Mouse (Mus musculus): ENCODE measurements around the gene AI661453. TPM values are rescaled to one million over a fixed set of nuclear protein-coding genes. Genes with fewer than 3 reads are reported as not detected.
"Not testable (repeated sequence)": the region's sequence is repeated elsewhere in the genome, so short reads cannot be mapped to it uniquely, and the experiment has no call there.

AI661453 gene
- total RNA-seq, 1 experiment, result 2.2 TPM

- Histone ChIP-seq H3K4me1 (ENCODE audit: control insufficient read depth in 2 of 2, insufficient read depth in 2 of 2, low read length in 2 of 2, poor library complexity in 1 of 2) (peaks cover 0 to 5% of the 10 kb centered on the region in 2 experiments; a peak in 2 of 4 replicates), H3K36me3 (ENCODE audit: control insufficient read depth, insufficient read depth, low read length, poor library complexity, severe bottlenecking) (no peaks in the 10 kb centered on the region), H3K9ac (ENCODE audit: insufficient read depth, low read depth, low read length, poor library complexity, severe bottlenecking) (no peak overlapping the region), H3K4me3 (ENCODE audit: insufficient read depth in 1 of 2, low read depth in 1 of 2, low read length in 2 of 2, poor library complexity in 1 of 2, severe bottlenecking in 1 of 2) (no peak overlapping the region), H3K27ac (ENCODE audit: insufficient read depth, low read depth, low read length, poor library complexity, severe bottlenecking) (no peak overlapping the region), H3K9me3 (ENCODE audit: control insufficient read depth, insufficient read depth, low read depth, low read length) (no peaks in the 10 kb centered on the region)
- in situ Hi-C loops (cut with MboI; ENCODE audit: low sequenced_read_pairs in 2 of 2, unreplicated experiment in 2 of 2), result no loop called here
- no peak for DNase-seq (ENCODE audit: low read depth, low spot score)
- TF ChIP-seq ZNF384 (IDR thresholded peaks at IDR 0.05; ENCODE audit: low read depth, low read length), result no peak
- TF ChIP-seq HCFC1 (IDR thresholded peaks at IDR 0.05; ENCODE audit: borderline replicate concordance, insufficient read depth, low read length), result no peak
- TF ChIP-seq CHD2 (IDR thresholded peaks at IDR 0.05; ENCODE audit: low read depth, low read length), result no peak
- TF ChIP-seq MAFK (IDR thresholded peaks at IDR 0.05; ENCODE audit: insufficient read depth, low read depth, low read length), result no peak
- no peak for TF ChIP-seq ZC3H11A (IDR thresholded peaks at IDR 0.05; ENCODE audit: borderline replicate concordance, low read depth, low read length)
Observed at GRCm38 (mm10) chr17:47420195-47420594, 16.2 kb upstream of the AI661453 start.

- no peaks in the 10 kb centered on the region for H3K9me3 ChIP-seq (ENCODE audit: control insufficient read depth, insufficient read depth, low read depth, low read length)
- peaks cover 0 to 5% of the 10 kb centered on the region in 2 experiments; a peak in 2 of 4 replicates for H3K4me1 ChIP-seq (ENCODE audit: control insufficient read depth in 2 of 2, insufficient read depth in 2 of 2, low read length in 2 of 2, poor library complexity in 1 of 2)
- H3K4me3 ChIP-seq (ENCODE audit: insufficient read depth in 1 of 2, low read depth in 1 of 2, low read length in 2 of 2, poor library complexity in 1 of 2, severe bottlenecking in 1 of 2), result no peak overlapping the region
- no peak for DNase-seq (ENCODE audit: low read depth, low spot score)
- H3K27ac ChIP-seq (ENCODE audit: insufficient read depth, low read depth, low read length, poor library complexity, severe bottlenecking), result no peak overlapping the region
- no peak overlapping the region for H3K9ac ChIP-seq (ENCODE audit: insufficient read depth, low read depth, low read length, poor library complexity, severe bottlenecking)
- H3K36me3 ChIP-seq (ENCODE audit: control insufficient read depth, insufficient read depth, low read length, poor library complexity, severe bottlenecking), result no peaks in the 10 kb centered on the region
- in situ Hi-C loops (cut with MboI; ENCODE audit: low sequenced_read_pairs in 2 of 2, unreplicated experiment in 2 of 2), result no loop called here
- TF ChIP-seq HCFC1 (IDR thresholded peaks at IDR 0.05; ENCODE audit: borderline replicate concordance, insufficient read depth, low read length), result no peak
- TF ChIP-seq MAFK (IDR thresholded peaks at IDR 0.05; ENCODE audit: insufficient read depth, low read depth, low read length), result no peak
- TF ChIP-seq ZC3H11A (IDR thresholded peaks at IDR 0.05; ENCODE audit: borderline replicate concordance, low read depth, low read length), result no peak
Observed at GRCm38 (mm10) chr17:47421566-47421965, 14.8 kb upstream of the AI661453 start.

GRCm38 (mm10) chr17:47422616-47423015 lies 13.8 kb upstream of the AI661453 start:
- DNase-seq (ENCODE audit: low read depth, low spot score); in situ Hi-C loops (cut with MboI; ENCODE audit: low sequenced_read_pairs in 2 of 2, unreplicated experiment in 2 of 2); H3K4me3 ChIP-seq (ENCODE audit: insufficient read depth in 1 of 2, low read depth in 1 of 2, low read length in 2 of 2, poor library complexity in 1 of 2, severe bottlenecking in 1 of 2); H3K4me1 ChIP-seq (ENCODE audit: control insufficient read depth in 2 of 2, insufficient read depth in 2 of 2, low read length in 2 of 2, poor library complexity in 1 of 2); H3K9me3 ChIP-seq (ENCODE audit: control insufficient read depth, insufficient read depth, low read depth, low read length); H3K36me3 ChIP-seq (ENCODE audit: control insufficient read depth, insufficient read depth, low read length, poor library complexity, severe bottlenecking); H3K9ac ChIP-seq (ENCODE audit: insufficient read depth, low read depth, low read length, poor library complexity, severe bottlenecking); H3K27ac ChIP-seq (ENCODE audit: insufficient read depth, low read depth, low read length, poor library complexity, severe bottlenecking): not testable (repeated sequence)
- TF ChIP-seq CHD2 (IDR thresholded peaks at IDR 0.05; ENCODE audit: low read depth, low read length), result 0 out of 2 replicates have a peak, but pooled peaks have one; percentile 28

- in situ Hi-C loops (cut with MboI; ENCODE audit: low sequenced_read_pairs in 2 of 2, unreplicated experiment in 2 of 2), result no loop called here
- Histone ChIP-seq H3K9ac (ENCODE audit: insufficient read depth, low read depth, low read length, poor library complexity, severe bottlenecking) (no peak overlapping the region), H3K27ac (ENCODE audit: insufficient read depth, low read depth, low read length, poor library complexity, severe bottlenecking) (no peak overlapping the region), H3K36me3 (ENCODE audit: control insufficient read depth, insufficient read depth, low read length, poor library complexity, severe bottlenecking) (no peaks in the 10 kb centered on the region), H3K4me1 (ENCODE audit: control insufficient read depth in 2 of 2, insufficient read depth in 2 of 2, low read length in 2 of 2, poor library complexity in 1 of 2) (peaks cover 0 to 7% of the 10 kb centered on the region in 2 experiments; a peak in 2 of 4 replicates), H3K9me3 (ENCODE audit: control insufficient read depth, insufficient read depth, low read depth, low read length) (no peaks in the 10 kb centered on the region), H3K4me3 (ENCODE audit: insufficient read depth in 1 of 2, low read depth in 1 of 2, low read length in 2 of 2, poor library complexity in 1 of 2, severe bottlenecking in 1 of 2) (no peak overlapping the region)
- DNase-seq (ENCODE audit: low read depth, low spot score), result no peak
- TF ChIP-seq HCFC1 (IDR thresholded peaks at IDR 0.05; ENCODE audit: borderline replicate concordance, insufficient read depth, low read length) (no peak), CHD2 (IDR thresholded peaks at IDR 0.05; ENCODE audit: low read depth, low read length) (no peak), MAFK (IDR thresholded peaks at IDR 0.05; ENCODE audit: insufficient read depth, low read depth, low read length) (no peak), ZNF384 (IDR thresholded peaks at IDR 0.05; ENCODE audit: low read depth, low read length) (no peak), ZC3H11A (IDR thresholded peaks at IDR 0.05; ENCODE audit: borderline replicate concordance, low read depth, low read length) (no peak)
Observed at GRCm38 (mm10) chr17:47424186-47424585, 12.2 kb upstream of the AI661453 start.

- in situ Hi-C loops (cut with MboI; ENCODE audit: low sequenced_read_pairs in 2 of 2, unreplicated experiment in 2 of 2), result no loop called here
- Histone ChIP-seq H3K4me1 (ENCODE audit: control insufficient read depth in 2 of 2, insufficient read depth in 2 of 2, low read length in 2 of 2, poor library complexity in 1 of 2) (peaks cover 0 to 2% of the 10 kb centered on the region in 2 experiments; a peak in 1 of 4 replicates), H3K9ac (ENCODE audit: insufficient read depth, low read depth, low read length, poor library complexity, severe bottlenecking) (no peak overlapping the region), H3K9me3 (ENCODE audit: control insufficient read depth, insufficient read depth, low read depth, low read length) (no peaks in the 10 kb centered on the region), H3K27ac (ENCODE audit: insufficient read depth, low read depth, low read length, poor library complexity, severe bottlenecking) (no peak overlapping the region), H3K4me3 (ENCODE audit: insufficient read depth in 1 of 2, low read depth in 1 of 2, low read length in 2 of 2, poor library complexity in 1 of 2, severe bottlenecking in 1 of 2) (no peak overlapping the region), H3K36me3 (ENCODE audit: control insufficient read depth, insufficient read depth, low read length, poor library complexity, severe bottlenecking) (no peaks in the 10 kb centered on the region)
- TF ChIP-seq HCFC1 (IDR thresholded peaks at IDR 0.05; ENCODE audit: borderline replicate concordance, insufficient read depth, low read length) (no peak), MAFK (IDR thresholded peaks at IDR 0.05; ENCODE audit: insufficient read depth, low read depth, low read length) (no peak), ZC3H11A (IDR thresholded peaks at IDR 0.05; ENCODE audit: borderline replicate concordance, low read depth, low read length) (no peak), CHD2 (IDR thresholded peaks at IDR 0.05; ENCODE audit: low read depth, low read length) (no peak), ZNF384 (IDR thresholded peaks at IDR 0.05; ENCODE audit: low read depth, low read length) (no peak)
- DNase-seq (ENCODE audit: low read depth, low spot score), result no peak
Observed at GRCm38 (mm10) chr17:47427316-47427715, 9.1 kb upstream of the AI661453 start.
